Mouse (Mus musculus): Measurements from ENCODE around the gene Cdkn1c.

DNA sequence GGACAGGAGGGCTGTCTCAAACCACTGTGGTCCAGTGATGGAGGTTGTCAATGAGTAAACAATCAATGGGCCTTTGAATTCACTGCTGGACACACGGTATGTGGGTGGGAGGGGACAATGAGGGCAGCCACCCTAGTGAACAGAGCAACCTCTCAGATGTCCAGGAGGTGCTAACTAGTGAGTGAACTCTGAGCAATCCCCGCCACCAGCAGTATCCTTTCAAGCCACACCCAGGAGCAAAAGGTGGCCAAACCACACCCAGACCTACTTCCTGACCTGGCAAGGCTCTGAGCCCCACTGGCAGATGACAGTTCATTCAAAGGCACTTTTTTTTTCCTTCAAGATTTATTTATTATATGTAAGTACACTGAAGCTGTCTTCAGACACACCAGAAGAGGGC lies 40.1 kb upstream of the Cdkn1c start:
- TF ChIP-seq CTCF (conservative IDR thresholded peaks at IDR 0.05; ENCODE audit: low read length) (no peak), POU5F1 (IDR thresholded peaks at IDR 0.05; ENCODE audit: borderline replicate concordance, low read length) (no peak)

Data from E14TG2a.4 (cell line).